ENCODE assay signal across 25 mouse cellular contexts in genomic region chr13:16203147-16203546, GRCm38 (mm10).
DNase-seq lines count a peak whose midpoint lies in the region; ATAC-seq lines count a peak whose summit lies in the region.
"Had no signal": no experiment of that assay in that cellular context is flagged by ENCODE, and none has a peak within 500 bp of the region (broad histone marks: within the 10 kb centered on the region; RNA-seq: fewer than 3 reads in every experiment).

No protein-coding gene starts in this region.

- H3K9me3 ChIP-seq in embryonic facial prominence, embryonic 10.5 days, result no peaks in the 10 kb centered on the region
- no peaks in the 10 kb centered on the region for H3K9me3 ChIP-seq in embryonic facial prominence, embryonic 12.5 days
- H3K9me3 ChIP-seq in embryonic facial prominence, embryonic 15.5 days (replicated peaks), result no peaks in the 10 kb centered on the region
- H3K9me3 ChIP-seq: heart, embryonic 10.5 days; heart, embryonic 13.5 days had no signal

- ATAC-seq in embryonic facial prominence, embryonic 12.5 days (ENCODE audit: insufficient number of reproducible peaks, insufficient read depth, low FRiP score, low TSS enrichment), result no peak
- no peak for ATAC-seq in embryonic facial prominence, embryonic 15.5 days (ENCODE audit: insufficient number of reproducible peaks, low FRiP score, low TSS enrichment, low read depth)
- ATAC-seq: CD4-positive, CD25-positive, alpha-beta regulatory T cell, adult 4 months; forebrain, embryonic 14.5 days; forebrain, postnatal 0 days; hindbrain, postnatal 0 days; inflammation-experienced regulatory T-cells, adult 6 months had no signal

- no peaks in the 10 kb centered on the region for H3K36me3 ChIP-seq in embryonic facial prominence, embryonic 10.5 days (replicated peaks)
- H3K36me3 ChIP-seq in embryonic facial prominence, embryonic 12.5 days, result no peaks in the 10 kb centered on the region
- no peaks in the 10 kb centered on the region for H3K36me3 ChIP-seq in embryonic facial prominence, embryonic 15.5 days
- H3K36me3 ChIP-seq: heart, embryonic 10.5 days; heart, embryonic 13.5 days had no signal

- H3K4me1 ChIP-seq in embryonic facial prominence, embryonic 10.5 days, result peaks cover 9% of the 10 kb centered on the region; the same call in 1 of the 2 replicates
- H3K4me1 ChIP-seq in embryonic facial prominence, embryonic 12.5 days, result no peaks in the 10 kb centered on the region
- peaks cover 4% of the 10 kb centered on the region; the same call in 1 of the 2 replicates for H3K4me1 ChIP-seq in embryonic facial prominence, embryonic 15.5 days
- H3K4me1 ChIP-seq: heart, embryonic 10.5 days; heart, embryonic 13.5 days had no signal

- H3K4me2 ChIP-seq in embryonic facial prominence, embryonic 12.5 days (replicated peaks), result no peak overlapping the region
- H3K4me2 ChIP-seq in embryonic facial prominence, embryonic 15.5 days (replicated peaks), result no peak overlapping the region
- H3K4me2 ChIP-seq: heart, embryonic 13.5 days; hindbrain, embryonic 14.5 days had no signal

- H3K27me3 ChIP-seq in embryonic facial prominence, embryonic 10.5 days (replicated peaks; ENCODE audit: low read depth, poor library complexity, severe bottlenecking), result no peaks in the 10 kb centered on the region
- H3K27me3 ChIP-seq in embryonic facial prominence, embryonic 12.5 days, result no peaks in the 10 kb centered on the region
- H3K27me3 ChIP-seq in embryonic facial prominence, embryonic 15.5 days, result no peaks in the 10 kb centered on the region
- H3K27me3 ChIP-seq: heart, embryonic 13.5 days had no signal

- H3K27ac ChIP-seq in embryonic facial prominence, embryonic 10.5 days (replicated peaks), result peak overlapping the region; percentile 44
- peak overlapping the region; percentile 17; the same call in 1 of the 2 replicates for H3K27ac ChIP-seq in embryonic facial prominence, embryonic 12.5 days
- H3K27ac ChIP-seq in embryonic facial prominence, embryonic 15.5 days (replicated peaks), result peak overlapping the region; percentile 25; the same call in 1 of the 2 replicates
- H3K27ac ChIP-seq: gastrocnemius, adult 2 months; heart, adult 2 months; heart, embryonic 10.5 days; heart, embryonic 13.5 days; hindbrain, embryonic 14.5 days; hindbrain, postnatal 0 days had no signal

- intact Hi-C loops in left cerebral cortex, postnatal 36 days (cut with DNase I), result no loop called here

- no peak for DNase-seq in embryonic facial prominence, embryonic 10.5 days (ENCODE audit: low spot score)
- DNase-seq in urinary bladder, postnatal 10 days (ENCODE audit: low spot score), result no peak
- DNase-seq in retina, embryonic 14.5 days (ENCODE audit: low spot score), result no peak
- DNase-seq in left cerebral cortex, postnatal 36 days (ENCODE audit: low spot score in 2 of 2), result no peak
- DNase-seq: adrenal gland, adult 2 months; adrenal gland, postnatal 14 days; cerebellum, adult 11 months; cerebellum, adult 2 months; cerebellum, adult 9-11 months; cerebellum, postnatal 25 days; forebrain, postnatal 0 days; gastrocnemius, adult 2 months; gastrocnemius, postnatal 25 days; heart, adult 2 months; heart, postnatal 14 days; heart, postnatal 4 days had no signal

- 71% methylated on average over 3 of the region's 3 CpGs for WGBS in embryonic facial prominence, embryonic 10.5 days
- WGBS in embryonic facial prominence, embryonic 12.5 days, result 66% methylated on average over 3 of the region's 3 CpGs
- 45% methylated on average over 3 of the region's 3 CpGs for WGBS in embryonic facial prominence, embryonic 15.5 days

- no peak overlapping the region for H3K9ac ChIP-seq in embryonic facial prominence, embryonic 12.5 days
- H3K9ac ChIP-seq in embryonic facial prominence, embryonic 15.5 days, result no peak overlapping the region
- H3K9ac ChIP-seq: forebrain, postnatal 0 days; heart, embryonic 13.5 days; hindbrain, embryonic 14.5 days had no signal

- no peak overlapping the region for H3K4me3 ChIP-seq in embryonic facial prominence, embryonic 10.5 days
- H3K4me3 ChIP-seq in embryonic facial prominence, embryonic 12.5 days, result no peak overlapping the region
- no peak overlapping the region for H3K4me3 ChIP-seq in embryonic facial prominence, embryonic 15.5 days (replicated peaks)
- H3K4me3 ChIP-seq: gastrocnemius, adult 2 months; heart, adult 2 months; heart, embryonic 10.5 days; heart, embryonic 13.5 days had no signal
